Mouse (Mus musculus) forebrain, embryonic 14.5 days (tissue): ENCODE measurements around the gene Dppa1. TPM values are rescaled to one million over a fixed set of nuclear protein-coding genes. Genes with fewer than 3 reads are reported as not detected.

Source experiments
- ATAC-seq: fragments of 200-750 bp; cut with Nextera tagmentation; 2 replicates; pipeline ENCODE4 v1.8.0; 2017; ENCODE audit warnings: mild to moderate bottlenecking, moderate library complexity
- DNase-seq: peaks from one replicate; pipeline ENCODE4 v3.0.0-alpha.2; 2015; ENCODE audit warnings: low spot score
- H3K27ac ChIP-seq: fragments of 300-500 bp; sonication (generic); 2 replicates; pipeline ENCODE4 v1.5.1; 2014; ENCODE audit warnings: low read depth, mild to moderate bottlenecking, control low read depth, low read length, moderate library complexity
- H3K27me3 ChIP-seq: fragments of 300-500 bp; sonication (generic); replicated peaks from 2 replicates; pipeline ENCODE4 v1.6.1; 2014; ENCODE audit warnings: low read length, control low read depth, mixed read lengths; ENCODE audit not compliant: control insufficient read depth, insufficient read depth
- H3K36me3 ChIP-seq: fragments of 300-500 bp; sonication (generic); 2 replicates; pipeline ENCODE4 v1.6.1; 2014; ENCODE audit warnings: low read length, control low read depth; ENCODE audit not compliant: control insufficient read depth, insufficient read depth
- H3K4me1 ChIP-seq: fragments of 300-500 bp; sonication (generic); 2 replicates; pipeline ENCODE4 v1.6.1; 2014; ENCODE audit warnings: antibody characterized with exemption, low read length, control low read depth; ENCODE audit not compliant: control insufficient read depth, insufficient read depth
- H3K4me2 ChIP-seq: fragments of 300-500 bp; sonication (generic); 2 replicates; pipeline ENCODE4 v1.6.1; 2014; ENCODE audit warnings: mild to moderate bottlenecking, control low read depth, low read length
- H3K4me3 ChIP-seq: fragments of 300-500 bp; sonication (generic); 2 replicates; pipeline ENCODE4 v1.5.1; 2014; ENCODE audit warnings: low read depth, low read length, control low read depth
- H3K9ac ChIP-seq: fragments of 300-500 bp; sonication (generic); 2 replicates; pipeline ENCODE4 v1.6.1; 2014; ENCODE audit warnings: mild to moderate bottlenecking, low read length, control low read depth, moderate library complexity
- H3K9me3 ChIP-seq: fragments of 300-500 bp; sonication (generic); replicated peaks from 2 replicates; pipeline ENCODE4 v1.6.1; 2016; ENCODE audit warnings: low read length, control low read depth, mixed read lengths; ENCODE audit not compliant: control insufficient read depth
- WGBS: fragments of 180-500 bp; shearing (Covaris S2); extraction: QIAGEN DNeasy Blood & Tissue Kit; methylation state at CpG from one replicate; pipeline ENCODE4 v1.1.7; 2014; 5-methylcytosine and 5-hydroxymethylcytosine counted together
- polyA plus RNA-seq: library from polyadenylated mRNA; unstranded; fragments of >200 nt; fragmentation: Nextera tagmentation; extraction: Ambion mirVana; gene quantifications from 2 replicates; pipeline ENCODE4 v1.2.1, GENCODE M21; 2014

The Dppa1 gene
- polyA plus RNA-seq, 1 experiment from 2014 or later: not detected

DNA sequence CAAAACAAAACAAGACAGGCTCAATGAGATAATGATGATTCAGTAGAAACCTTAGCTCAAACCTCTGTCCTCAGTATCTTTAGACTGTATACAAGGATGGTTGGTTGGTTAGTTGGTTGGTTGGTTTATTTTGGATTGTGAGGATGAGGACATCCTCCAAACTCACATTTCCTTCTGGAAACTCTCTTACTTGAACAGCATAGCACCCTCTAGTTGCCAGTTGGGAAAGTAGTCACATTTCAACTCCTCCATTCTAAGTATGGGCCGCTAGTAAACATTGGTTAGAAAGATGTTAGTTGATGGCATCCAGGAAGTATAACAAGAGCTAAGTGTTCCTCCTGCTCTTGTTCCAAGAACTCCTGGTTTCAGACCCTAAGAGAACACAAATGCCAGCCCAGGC lies 60.0 kb downstream of the Dppa1 start:
- H3K9me3 ChIP-seq: no peaks in the 10 kb centered on the region
- no peaks in the 10 kb centered on the region for H3K27me3 ChIP-seq
- no peak overlapping the region for H3K4me2 ChIP-seq
- no peaks in the 10 kb centered on the region for H3K36me3 ChIP-seq
- no peaks in the 10 kb centered on the region for H3K4me1 ChIP-seq
- H3K9ac ChIP-seq: no peak overlapping the region
- H3K27ac ChIP-seq: no peak overlapping the region
- no peak for ATAC-seq
- H3K4me3 ChIP-seq: no peak overlapping the region
- no peak for DNase-seq
- 75% methylated on average over 1 of the region's 1 CpGs for WGBS

DNA sequence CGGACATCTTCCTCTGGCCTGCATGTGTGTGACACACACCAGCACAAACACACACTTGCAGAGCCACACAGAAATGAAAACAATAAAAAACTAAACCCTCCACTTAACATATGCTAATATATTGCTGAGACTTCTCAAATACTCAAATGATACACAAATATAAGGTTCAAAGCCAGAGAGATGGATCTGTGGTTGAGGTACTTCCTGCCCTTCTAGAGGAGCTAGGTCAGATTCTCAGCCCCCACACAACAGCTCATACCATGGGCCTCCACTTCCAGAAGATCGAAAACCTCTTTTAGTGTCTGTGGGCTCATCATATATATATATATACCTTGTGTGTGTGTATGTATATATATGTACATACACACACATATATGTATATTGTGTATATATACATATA lies 63.1 kb downstream of the Dppa1 start:
- Histone ChIP-seq H3K36me3 (no peaks in the 10 kb centered on the region), H3K4me3 (no peak overlapping the region), H3K9me3 (no peaks in the 10 kb centered on the region), H3K9ac (no peak overlapping the region), H3K27me3 (no peaks in the 10 kb centered on the region), H3K27ac (no peak overlapping the region), H3K4me2 (no peak overlapping the region), H3K4me1 (no peaks in the 10 kb centered on the region)
- no peak for ATAC-seq
- no peak for DNase-seq
- 95% methylated on average over 2 of the region's 2 CpGs for WGBS

DNA sequence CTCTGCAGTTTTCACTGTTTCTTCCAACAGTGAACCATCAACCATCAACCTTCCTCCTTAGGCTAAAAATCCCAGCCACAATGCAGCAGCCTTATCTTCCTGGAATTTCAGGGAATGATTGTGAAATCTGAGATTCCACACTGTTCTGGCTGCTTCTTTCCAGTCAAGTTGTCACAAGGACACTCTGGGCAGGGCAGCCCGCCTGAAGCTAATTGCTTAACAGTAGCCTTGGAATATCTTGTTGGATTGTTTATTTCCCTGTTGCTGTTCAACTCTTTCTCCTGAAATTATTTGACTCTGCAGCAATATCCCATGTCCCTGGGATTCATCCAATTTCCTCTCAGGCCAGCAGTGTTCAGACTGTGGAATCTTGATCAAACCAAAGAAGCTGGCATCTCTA lies 64.4 kb downstream of the Dppa1 start:
- Histone ChIP-seq H3K4me1 (no peaks in the 10 kb centered on the region), H3K4me3 (no peak overlapping the region), H3K9ac (no peak overlapping the region), H3K27me3 (no peaks in the 10 kb centered on the region), H3K27ac (no peak overlapping the region), H3K9me3 (no peaks in the 10 kb centered on the region), H3K36me3 (no peaks in the 10 kb centered on the region), H3K4me2 (no peak overlapping the region)
- no peak for DNase-seq
- 88% methylated on average over 1 of the region's 1 CpGs for WGBS
- ATAC-seq: no peak

DNA sequence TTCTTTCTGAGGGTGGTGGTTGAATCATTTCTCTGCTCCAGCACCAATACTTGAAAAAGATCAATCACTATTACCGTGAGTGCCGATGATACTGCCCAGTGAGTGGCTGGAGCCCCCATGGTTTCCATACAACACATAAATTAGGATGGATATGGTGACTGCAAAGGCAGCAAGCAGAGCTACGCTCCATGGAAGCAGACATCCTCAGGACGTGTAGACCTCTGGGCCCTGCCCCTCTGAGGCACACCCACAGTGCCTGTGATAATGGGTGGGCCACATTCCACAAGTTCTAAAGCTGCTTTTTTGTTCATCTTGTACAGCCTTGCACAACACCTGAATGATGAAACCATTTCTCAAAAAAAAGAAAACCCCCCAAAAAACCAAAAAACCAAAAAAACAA lies 68.0 kb downstream of the Dppa1 start:
- Histone ChIP-seq H3K9me3 (no peaks in the 10 kb centered on the region), H3K4me3 (no peak overlapping the region), H3K27me3 (no peaks in the 10 kb centered on the region), H3K4me2 (no peak overlapping the region), H3K36me3 (no peaks in the 10 kb centered on the region), H3K4me1 (no peaks in the 10 kb centered on the region), H3K27ac (no peak overlapping the region), H3K9ac (no peak overlapping the region)
- WGBS: 88% methylated on average over 4 of the region's 4 CpGs
- no peak for DNase-seq
- no peak for ATAC-seq

Other genes with a start within 250 kb of the Dppa1 start
- 0.07 TPM in 1 of 2 replicates, not detected in the other for gene Itk, start 239.7 kb downstream of the Dppa1 start, polyA plus RNA-seq
- not detected in 2 replicates for gene Fam71b, start 232.7 kb downstream of the Dppa1 start, polyA plus RNA-seq
- 92.3 and 93.0 TPM in 2 replicates for gene Med7, start 192.3 kb downstream of the Dppa1 start, polyA plus RNA-seq
- gene Havcr2, start 174.3 kb downstream of the Dppa1 start, polyA plus RNA-seq: 0.11 TPM in 1 of 2 replicates, not detected in the other
- not detected in 2 replicates for gene Gm12169, start 105.0 kb downstream of the Dppa1 start, polyA plus RNA-seq
- not detected in 2 replicates for gene BC053393, start 57.7 kb downstream of the Dppa1 start, polyA plus RNA-seq
- gene Timd2, start 77.8 kb upstream of the Dppa1 start, polyA plus RNA-seq: 0.09 TPM in 1 of 2 replicates, not detected in the other
- not detected in 2 replicates for gene Havcr1, start 105.8 kb upstream of the Dppa1 start, polyA plus RNA-seq
- 0.08 and 0.16 TPM in 2 replicates for gene Timd4, start 181.5 kb upstream of the Dppa1 start, polyA plus RNA-seq